Mouse (Mus musculus) MEL (cell line): ENCODE measurements around the gene Lsamp. TPM values are rescaled to one million over a fixed set of nuclear protein-coding genes. Genes with fewer than 3 reads are reported as not detected.

ENCODE experiments used
- DNase-seq: peaks from one replicate; pipeline ENCODE4 v3.0.0; 2011; ENCODE audit warnings: low read depth, low spot score
- H3K27ac ChIP-seq: 2 replicates; pipeline ENCODE4 v1.5.1; 2012; ENCODE audit warnings: low read depth, mild to moderate bottlenecking, control low read depth, low read length, moderate library complexity; ENCODE audit not compliant: control insufficient read depth
- H3K27me3 ChIP-seq, 2 experiments: fragments of 150-350 bp in 1 of 2; sonication (generic) in 1 of 2; 2 replicates each; pipeline ENCODE4 v1.6.1; 2012; ENCODE audit warnings: low read length in 2 of 2, mild to moderate bottlenecking in 2 of 2, improper control_type of control experiment in 1 of 2, moderate library complexity in 1 of 2; ENCODE audit not compliant: insufficient read depth in 2 of 2, control insufficient read depth in 1 of 2
- H3K36me3 ChIP-seq, 2 experiments: 2 replicates each; pipeline ENCODE4 v1.6.1; 2012 to 2014; ENCODE audit warnings: low read length in 2 of 2, improper control_type of control experiment in 1 of 2, inconsistent platforms in 1 of 2, mild to moderate bottlenecking in 1 of 2; ENCODE audit not compliant: insufficient read depth in 2 of 2, control insufficient read depth in 1 of 2
- H3K4me1 ChIP-seq, 2 experiments: fragments of 150-350 bp in 1 of 2; sonication (generic) in 1 of 2; 2 replicates each; pipeline ENCODE4 v1.6.1; 2012; ENCODE audit warnings: low read length in 2 of 2, improper control_type of control experiment in 1 of 2, mild to moderate bottlenecking in 1 of 2; ENCODE audit not compliant: insufficient read depth in 2 of 2, control insufficient read depth in 1 of 2
- H3K4me3 ChIP-seq, 2 experiments: fragments of 150-350 bp in 1 of 2; sonication (generic) in 1 of 2; 2 replicates each; pipeline ENCODE4 v1.5.1; 2012; ENCODE audit warnings: low read depth in 2 of 2, low read length in 2 of 2, mild to moderate bottlenecking in 2 of 2, moderate library complexity in 2 of 2, control low read depth in 1 of 2, improper control_type of control experiment in 1 of 2; ENCODE audit not compliant: control insufficient read depth in 1 of 2, insufficient read depth in 1 of 2
- H3K79me2 ChIP-seq: 2 replicates; pipeline ENCODE4 v1.6.1; 2012; ENCODE audit warnings: mild to moderate bottlenecking, low read length, moderate library complexity; ENCODE audit not compliant: control insufficient read depth, poor library complexity, insufficient read depth
- H3K9ac ChIP-seq: 2 replicates; pipeline ENCODE4 v1.6.1; 2012; ENCODE audit warnings: low read depth, mild to moderate bottlenecking, control low read depth, low read length, moderate library complexity; ENCODE audit not compliant: control insufficient read depth, poor library complexity, severe bottlenecking
- H3K9me3 ChIP-seq: fragments of 150-350 bp; sonication (generic); replicated peaks from 2 replicates; pipeline ENCODE4 v1.6.1; 2012; ENCODE audit warnings: mild to moderate bottlenecking, low read length, improper control_type of control experiment, moderate library complexity; ENCODE audit not compliant: insufficient read depth
- CHD2 ChIP-seq: IDR thresholded peaks from 2 replicates; pipeline ENCODE4 v1.6.1; 2011; ENCODE audit warnings: low read length, improper control_type of control experiment
- CTCF ChIP-seq, 3 experiments: IDR thresholded peaks in 2 of 3; conservative IDR thresholded peaks in 1 of 3; 2 replicates each; pipeline ENCODE4 v1.5.1; 2011 to 2012; ENCODE audit warnings: low read length in 3 of 3, low read depth in 2 of 3, mild to moderate bottlenecking in 2 of 3, improper control_type of control experiment in 1 of 3, inconsistent platforms in 1 of 3, mixed read lengths in 1 of 3, moderate library complexity in 1 of 3; ENCODE audit not compliant: control insufficient read depth in 1 of 3, insufficient read depth in 1 of 3, poor library complexity in 1 of 3, severe bottlenecking in 1 of 3
- E2F4 ChIP-seq: IDR thresholded peaks from 2 replicates; pipeline ENCODE4 v1.6.1; 2011; ENCODE audit warnings: low read depth, low read length, improper control_type of control experiment, borderline replicate concordance
- ETS1 ChIP-seq: IDR thresholded peaks from 2 replicates; pipeline ENCODE4 v1.6.1; 2012; ENCODE audit warnings: low read depth, mild to moderate bottlenecking, inconsistent platforms, low read length, improper control_type of control experiment, moderate library complexity
- GATA1 ChIP-seq: IDR thresholded peaks from 2 replicates; pipeline ENCODE4 v1.6.1; 2011; ENCODE audit warnings: low read depth, low read length, improper control_type of control experiment
- JUND ChIP-seq: IDR thresholded peaks from 2 replicates; pipeline ENCODE4 v1.6.1; 2011; ENCODE audit warnings: low read depth, mild to moderate bottlenecking, improper control_type of control experiment, low read length
- MAFK ChIP-seq: IDR thresholded peaks from 2 replicates; pipeline ENCODE4 v1.6.1; 2011; ENCODE audit warnings: low read depth, mild to moderate bottlenecking, low read length, improper control_type of control experiment, borderline replicate concordance
- MAX ChIP-seq: IDR thresholded peaks from 2 replicates; pipeline ENCODE4 v1.6.1; 2011; ENCODE audit warnings: low read length, improper control_type of control experiment
- MEF2A ChIP-seq: IDR thresholded peaks from 2 replicates; pipeline ENCODE4 v1.6.1; 2014; ENCODE audit warnings: low read depth, mild to moderate bottlenecking, inconsistent platforms, low read length, improper control_type of control experiment; ENCODE audit not compliant: poor library complexity, insufficient replicate concordance, severe bottlenecking; ENCODE audit errors: extremely low read depth
- MYC ChIP-seq: IDR thresholded peaks from 2 replicates; pipeline ENCODE4 v1.6.1; 2011; ENCODE audit warnings: low read depth, mild to moderate bottlenecking, low read length, improper control_type of control experiment, moderate library complexity
- NELFE ChIP-seq: IDR thresholded peaks from 2 replicates; pipeline ENCODE4 v1.6.1; 2011; ENCODE audit warnings: low read depth, low read length, improper control_type of control experiment
- NRF1 ChIP-seq: IDR thresholded peaks from 2 replicates; pipeline ENCODE4 v1.6.1; 2014; ENCODE audit warnings: low read depth, mild to moderate bottlenecking, inconsistent platforms, low read length, improper control_type of control experiment, moderate library complexity; ENCODE audit not compliant: poor library complexity, insufficient read depth, severe bottlenecking
- POLR2AphosphoS2 ChIP-seq: IDR thresholded peaks from 2 replicates; pipeline ENCODE4 v1.6.1; 2011; ENCODE audit warnings: low read length, improper control_type of control experiment
- POLR2AphosphoS5 ChIP-seq: IDR thresholded peaks from 2 replicates; pipeline ENCODE4 v1.6.1; 2012; ENCODE audit warnings: low read depth, borderline replicate concordance, mild to moderate bottlenecking, inconsistent platforms, low read length, moderate library complexity, mixed read lengths
- RAD21 ChIP-seq: IDR thresholded peaks from 2 replicates; pipeline ENCODE4 v1.6.1; 2011; ENCODE audit warnings: mild to moderate bottlenecking, low read depth, low read length, improper control_type of control experiment
- SIN3A ChIP-seq: IDR thresholded peaks from 2 replicates; pipeline ENCODE4 v1.6.1; 2012; ENCODE audit warnings: low read length, improper control_type of control experiment, inconsistent platforms
- SMC3 ChIP-seq: IDR thresholded peaks from 2 replicates; pipeline ENCODE4 v1.6.1; 2011; ENCODE audit warnings: low read depth, low read length, improper control_type of control experiment
- TAL1 ChIP-seq: IDR thresholded peaks from 2 replicates; pipeline ENCODE4 v1.6.1; 2012; ENCODE audit warnings: mild to moderate bottlenecking, inconsistent platforms, low read length, moderate library complexity, mixed read lengths
- TBP ChIP-seq: IDR thresholded peaks from 2 replicates; pipeline ENCODE4 v1.8.0; 2011; ENCODE audit warnings: low read depth, low read length, improper control_type of control experiment
- UBTF ChIP-seq: IDR thresholded peaks from 2 replicates; pipeline ENCODE4 v1.6.1; 2012; ENCODE audit warnings: low read depth, mild to moderate bottlenecking, inconsistent platforms, low read length, improper control_type of control experiment, moderate library complexity, borderline replicate concordance; ENCODE audit not compliant: insufficient read depth
- USF1 ChIP-seq: IDR thresholded peaks from 2 replicates; pipeline ENCODE4 v1.6.1; 2014; ENCODE audit warnings: low read depth, mild to moderate bottlenecking, inconsistent platforms, low read length, improper control_type of control experiment, moderate library complexity
- USF2 ChIP-seq, 2 experiments: IDR thresholded peaks; 2 replicates each; pipeline ENCODE4 v1.6.1; 2011 to 2012; ENCODE audit warnings: improper control_type of control experiment in 2 of 2, low read length in 2 of 2, borderline replicate concordance in 1 of 2, inconsistent platforms in 1 of 2, low read depth in 1 of 2, mild to moderate bottlenecking in 1 of 2; ENCODE audit not compliant: insufficient read depth in 1 of 2
- ZC3H11A ChIP-seq: IDR thresholded peaks from 2 replicates; pipeline ENCODE4 v1.6.1; 2012; ENCODE audit warnings: low read depth, mild to moderate bottlenecking, inconsistent platforms, low read length, improper control_type of control experiment
- polyA plus RNA-seq, 2 experiments: library from polyadenylated mRNA; stranded (reverse) in 1 of 2; unstranded in 1 of 2; fragments of >175 nt in 1 of 2; fragments of >200 nt in 1 of 2; gene quantifications; 2 replicates each; pipeline versions ENCODE4 v1.2.1 to v1.2.4; 2012; ENCODE audit warnings: low replicate concordance in 2 of 2, low read depth in 1 of 2; ENCODE audit not compliant: insufficient read length in 2 of 2, insufficient read depth in 1 of 2, missing spikeins in 1 of 2
- total RNA-seq: library from RNA; depleted of rRNA; stranded (reverse); fragments of 300-350 nt; gene quantifications from 2 replicates; pipeline ENCODE4 v1.2.3, GENCODE M21; 2012

Gene Lsamp
- total and polyA plus RNA-seq, 3 experiments = 0.42 TPM; not detected in 2

- Histone ChIP-seq H3K27ac (no peak overlapping the region), H3K4me3 (no peak overlapping the region), H3K9ac (no peak overlapping the region), H3K9me3 (no peaks in the 10 kb centered on the region)
- no peak for DNase-seq
- TF ChIP-seq CTCF (IDR thresholded peaks at IDR 0.05 in 2 of 3, conservative IDR thresholded peaks at IDR 0.05 in 1 of 3; ENCODE audit: control insufficient read depth in 1 of 3, insufficient read depth in 1 of 3, low read depth in 2 of 3, low read length in 3 of 3, poor library complexity in 1 of 3, severe bottlenecking in 1 of 3) (no peak), JUND (no peak), USF2 (IDR thresholded peaks at IDR 0.05; ENCODE audit: borderline replicate concordance in 1 of 2, insufficient read depth in 1 of 2, low read depth in 1 of 2, low read length in 2 of 2) (no peak), TBP (no peak), UBTF (no peak), ZC3H11A (no peak), POLR2AphosphoS5 (no peak), NRF1 (no peak), MAFK (no peak), TAL1 (no peak), MAX (no peak), MYC (no peak), POLR2AphosphoS2 (no peak)
- TF ChIP-seq, all 39 proteins: peak for 0
- Histone ChIP-seq H3K79me2 (no peaks in the 10 kb centered on the region), H3K27me3 (no peaks in the 10 kb centered on the region), H3K4me1 (no peaks in the 10 kb centered on the region), H3K36me3 (no peaks in the 10 kb centered on the region)
Observed at GRCm38 (mm10) chr16:41180867-41181266, 1196.7 kb downstream of the Lsamp start.

- DNase-seq = no peak
- Histone ChIP-seq H3K27ac (no peak overlapping the region), H3K27me3 (no peaks in the 10 kb centered on the region), H3K4me1 (no peaks in the 10 kb centered on the region), H3K4me3 (no peak overlapping the region), H3K9me3 (no peaks in the 10 kb centered on the region), H3K36me3 (no peaks in the 10 kb centered on the region), H3K79me2 (no peaks in the 10 kb centered on the region), H3K9ac (no peak overlapping the region)
- no peak for TF ChIP-seq MAX
- TF ChIP-seq NRF1 = no peak
- no peak for TF ChIP-seq ZC3H11A
- TF ChIP-seq TAL1 = no peak
- no peak for TF ChIP-seq SIN3A
- no peak for TF ChIP-seq RAD21
- no peak for TF ChIP-seq GATA1
- TF ChIP-seq USF1 = no peak
- no peak for TF ChIP-seq NELFE
- no peak for TF ChIP-seq UBTF
- TF ChIP-seq MAFK = no peak
- no peak for TF ChIP-seq ETS1
- TF ChIP-seq SMC3 = no peak
- no peak for TF ChIP-seq MEF2A
- TF ChIP-seq TBP = no peak
- TF ChIP-seq E2F4 = no peak
- TF ChIP-seq CHD2 = no peak
- TF ChIP-seq MYC = no peak
- TF ChIP-seq POLR2AphosphoS2 = no peak
- no peak for TF ChIP-seq JUND
Observed at GRCm38 (mm10) chr16:41210055-41210454, 1225.9 kb downstream of the Lsamp start.
